Mouse (Mus musculus) adrenal gland, postnatal 14 days (tissue): Measurements from ENCODE around the gene Cacna1g. TPM values are rescaled to one million over a fixed set of nuclear protein-coding genes. Genes with fewer than 3 reads are reported as not detected.

Source experiments
- total RNA-seq: library from RNA; stranded (reverse); gene quantifications from 2 replicates; pipeline ENCODE4 v1.2.3, GENCODE M21; 2021

The Cacna1g gene
- total RNA-seq, 1 experiment from 2014 or later: 0.89 TPM

Other genes starting within 250 kb of the Cacna1g start
- gene Wfikkn2, start 228.2 kb downstream of the Cacna1g start, total RNA-seq: 0.63 and 0.68 TPM in 2 replicates
- gene Gm21885, start 192.3 kb downstream of the Cacna1g start, total RNA-seq: not detected in 2 replicates
- 74.5 and 94.6 TPM in 2 replicates for gene Luc7l3, start 152.2 kb downstream of the Cacna1g start, total RNA-seq
- gene Ankrd40, start 146.2 kb downstream of the Cacna1g start, total RNA-seq: 131 and 136 TPM in 2 replicates
- 4.0 and 9.1 TPM in 2 replicates for gene Abcc3, start 81.2 kb downstream of the Cacna1g start, total RNA-seq
- not detected in 2 replicates for gene Spata20, start 12.0 kb upstream of the Cacna1g start, total RNA-seq
- 12.1 and 13.5 TPM in 2 replicates for gene Epn3, start 25.8 kb upstream of the Cacna1g start, total RNA-seq
- 3.9 and 5.6 TPM in 2 replicates for gene Mycbpap, start 47.5 kb upstream of the Cacna1g start, total RNA-seq
- gene Rsad1, start 75.1 kb upstream of the Cacna1g start, total RNA-seq: 9.2 and 10.6 TPM in 2 replicates
- gene Chad, start 90.8 kb upstream of the Cacna1g start, total RNA-seq: 0.30 TPM in 1 of 2 replicates, not detected in the other
- 81.0 and 86.9 TPM in 2 replicates for gene Acsf2, start 127.7 kb upstream of the Cacna1g start, total RNA-seq
- 111 and 121 TPM in 2 replicates for gene Lrrc59, start 155.6 kb upstream of the Cacna1g start, total RNA-seq
- 83.5 and 84.1 TPM in 2 replicates for gene Mrpl27, start 179.6 kb upstream of the Cacna1g start, total RNA-seq
- gene Eme1, start 179.8 kb upstream of the Cacna1g start, total RNA-seq: 1.9 and 3.3 TPM in 2 replicates
- 20.5 and 22.6 TPM in 2 replicates for gene Xylt2, start 203.3 kb upstream of the Cacna1g start, total RNA-seq
- not detected in 2 replicates for gene Gm11541, start 230.3 kb upstream of the Cacna1g start, total RNA-seq